Mouse (Mus musculus) lung, adult 18-20 months (tissue): ENCODE data around the gene Olfr1155.

Source experiments
- DNase-seq, 2 experiments: peaks; one replicate each; pipeline ENCODE4 v3.0.0; 2022; ENCODE audit warnings: mixed read lengths in 2 of 2

The Olfr1155 gene

DNA sequence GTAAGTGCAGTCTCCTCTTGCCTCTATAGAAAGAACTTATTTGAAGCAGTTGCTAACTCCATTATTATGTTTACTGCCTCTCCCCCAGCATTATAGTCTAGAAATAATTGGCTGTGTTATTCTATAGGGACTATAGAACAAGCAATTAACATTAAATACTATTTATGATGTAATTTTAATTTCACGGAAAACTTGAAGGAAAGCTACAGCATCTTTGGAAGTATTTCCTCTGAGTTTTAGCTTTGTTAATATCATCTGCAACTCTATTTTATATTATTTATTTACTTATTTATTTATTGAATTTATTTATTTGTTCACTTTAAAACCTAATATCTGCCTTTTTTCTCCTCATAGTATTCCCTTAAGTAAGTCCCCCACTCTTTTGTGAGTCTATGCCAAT, at the start of gene Olfr1155:
Gene Olfr1155, minus strand, starts transcription at position 101 of the 400 bp plus-strand sequence.
- DNase-seq: no peak

DNA sequence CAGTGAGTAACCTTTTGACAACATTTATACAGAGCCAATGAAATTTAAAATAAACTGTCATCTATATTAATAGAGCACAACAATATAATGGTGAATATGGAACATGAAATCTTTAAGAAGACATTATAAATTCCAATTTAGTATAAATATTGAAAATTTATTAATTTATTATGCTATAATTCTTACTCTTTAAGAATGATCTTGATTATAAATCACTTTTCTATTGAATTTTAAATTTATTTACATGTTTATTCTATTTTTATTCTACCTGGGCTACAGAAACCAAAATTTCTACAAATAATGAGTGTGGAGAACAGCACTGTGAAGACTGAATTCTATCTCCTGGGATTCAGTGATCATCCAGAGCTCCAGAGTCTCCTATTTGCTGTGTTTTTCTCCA, 44.9 kb upstream of the Olfr1155 start, which contains the start of gene Olfr1158:
Gene Olfr1158, plus strand, starts transcription at position 301 of the 400 bp plus-strand sequence.
- no peak for DNase-seq

DNA sequence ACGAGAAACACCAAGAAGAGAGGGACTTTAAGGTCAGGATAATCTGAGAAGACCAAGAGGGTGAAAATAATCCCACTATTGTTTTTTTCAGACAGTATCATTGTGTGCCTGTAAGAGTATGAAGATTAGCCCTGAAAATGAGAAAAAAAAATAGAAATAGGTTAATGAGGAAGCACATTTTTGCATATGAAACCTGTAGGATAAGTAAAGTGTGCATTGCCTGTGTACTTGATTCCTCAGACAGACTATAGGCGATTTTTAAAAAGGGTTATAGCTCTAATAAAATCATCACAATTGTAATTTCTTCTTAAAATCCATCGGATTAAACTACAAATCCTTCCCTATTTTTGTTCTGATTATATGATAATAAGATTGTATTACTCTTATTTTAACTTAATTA, 29.6 kb upstream of the Olfr1155 start, which contains the start of gene Olfr74:
Gene Olfr74, minus strand, starts transcription at position 101 of the 400 bp plus-strand sequence.
- no peak for DNase-seq

DNA sequence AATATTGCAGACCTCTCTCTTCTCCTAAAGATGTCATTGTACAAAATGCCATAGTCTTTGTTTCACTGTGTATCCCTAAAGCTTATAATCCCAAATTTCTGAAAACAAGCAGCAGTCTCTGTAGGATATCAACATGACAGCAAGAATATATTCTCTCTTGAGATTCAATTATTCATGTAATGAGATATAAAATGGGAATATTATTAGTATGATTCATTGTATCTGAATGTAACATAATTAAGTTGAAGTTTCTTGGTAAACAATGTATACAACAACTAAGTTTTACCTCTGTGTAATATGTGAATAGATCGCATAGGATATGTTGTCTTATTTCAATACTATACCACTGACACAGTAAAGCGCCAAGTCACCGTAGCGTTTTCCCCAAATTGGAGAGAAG, 23.3 kb upstream of the Olfr1155 start, which contains the start of gene Olfr1157:
Gene Olfr1157, minus strand, starts transcription at position 101 of the 400 bp plus-strand sequence.
- DNase-seq: no peak

DNA sequence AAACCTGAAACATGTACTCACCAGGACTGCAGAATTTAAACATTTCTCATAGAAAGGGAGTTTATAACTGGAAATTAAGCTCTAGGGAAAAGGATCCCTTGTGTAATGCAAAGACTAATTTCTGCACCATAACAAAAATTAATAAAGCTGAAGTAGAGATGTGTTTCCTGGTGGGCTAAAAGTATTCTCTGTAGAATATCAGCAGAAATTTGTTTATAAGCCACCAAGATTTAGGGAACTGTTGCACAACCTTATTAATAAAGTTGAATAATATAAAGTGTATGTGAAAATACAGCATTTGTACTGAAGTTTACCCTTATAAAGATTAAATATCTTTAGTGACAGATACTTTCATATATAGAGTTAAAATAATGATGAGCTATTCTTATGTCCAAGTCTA, 8.1 kb upstream of the Olfr1155 start, which contains the start of gene Olfr1156:
Gene Olfr1156, minus strand, starts transcription at position 101 of the 400 bp plus-strand sequence.
- no peak for DNase-seq

DNA sequence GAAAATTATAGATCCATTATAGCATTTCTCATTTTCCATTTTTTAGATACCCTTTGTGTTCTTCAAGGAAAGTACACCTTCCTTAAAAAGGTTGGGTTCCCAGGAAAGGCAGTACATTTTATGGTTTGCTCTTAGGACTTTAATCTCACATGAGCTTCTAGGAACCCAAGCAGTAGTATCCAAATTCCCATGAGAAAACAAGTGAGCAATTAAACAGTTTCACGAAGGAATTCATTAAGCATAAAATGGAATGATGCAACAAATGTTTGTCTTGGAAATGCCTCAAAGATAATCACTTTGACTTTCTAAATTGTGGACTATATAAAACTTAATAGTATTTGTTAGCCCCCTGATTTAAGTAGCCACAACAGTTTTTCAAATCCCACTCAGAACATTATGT, 39.9 kb downstream of the Olfr1155 start, which contains the start of gene Olfr1154:
Gene Olfr1154, minus strand, starts transcription at position 101 of the 400 bp plus-strand sequence.
- no peak for DNase-seq

DNA sequence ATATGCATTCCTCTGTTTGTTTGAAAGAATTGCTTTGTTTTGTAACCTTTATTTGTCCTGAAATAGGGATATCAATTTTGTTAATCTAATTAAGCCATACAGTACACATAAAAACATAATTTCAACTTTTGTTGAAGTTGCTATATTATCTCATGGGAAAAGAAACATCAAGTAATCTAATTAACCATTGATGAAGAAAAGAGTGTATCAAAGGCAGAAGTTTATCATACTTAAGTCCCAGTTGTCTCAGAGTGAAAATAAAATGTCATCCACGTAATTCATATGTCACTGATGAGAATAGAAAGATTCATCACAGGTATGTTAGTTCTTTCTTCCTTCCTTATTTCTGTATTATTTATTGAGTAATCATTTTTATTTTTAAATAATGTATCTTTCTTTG, 50.3 kb downstream of the Olfr1155 start, which contains the start of gene Olfr1153:
Gene Olfr1153, plus strand, starts transcription at position 301 of the 400 bp plus-strand sequence.
- no peak for DNase-seq
